Mouse (Mus musculus): Measurements from ENCODE around the gene Aff1.

Gene Aff1

DNA sequence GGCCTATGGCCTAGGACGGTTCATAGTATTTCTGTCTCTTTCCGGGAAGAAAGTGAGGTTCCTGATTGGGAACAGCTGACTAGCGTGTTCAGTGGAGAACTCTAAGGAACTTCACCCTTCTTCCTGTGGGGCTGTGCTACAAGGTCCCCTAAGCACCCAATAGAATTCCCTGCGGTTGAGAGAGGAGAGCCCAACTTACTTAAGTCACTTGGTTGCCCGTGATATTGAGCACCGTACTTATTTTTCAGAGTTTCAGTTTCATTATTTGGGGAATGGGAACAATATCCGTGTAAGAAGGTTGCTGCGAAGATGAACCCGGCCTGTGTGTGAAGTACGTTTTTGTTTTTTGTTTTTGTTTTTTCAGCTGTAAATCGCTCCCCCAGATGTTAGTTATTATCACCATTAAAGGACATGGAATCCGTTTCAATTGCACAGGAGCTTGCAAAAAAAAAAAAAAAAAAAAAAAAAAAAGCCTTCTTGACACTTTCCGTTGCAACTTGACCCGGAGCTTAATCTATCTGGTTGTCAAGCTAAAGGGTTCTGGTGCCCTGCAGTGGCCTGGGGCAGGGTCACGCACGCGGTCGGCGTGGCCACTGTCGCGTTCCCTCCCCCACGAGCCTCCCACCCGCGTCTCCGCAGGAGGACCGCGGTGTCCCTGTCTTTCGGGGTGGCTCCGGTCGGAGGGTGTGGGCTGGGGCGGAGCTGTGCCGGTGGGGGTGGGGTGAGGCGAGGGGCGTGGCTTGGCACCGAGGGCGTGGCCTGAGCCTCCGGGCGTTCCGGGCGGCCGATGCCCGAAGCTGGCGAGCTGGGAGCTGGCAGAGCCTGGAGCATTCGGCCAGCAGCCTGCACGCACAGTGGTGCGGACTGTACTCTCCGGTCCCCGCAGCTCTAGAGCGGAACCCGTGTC, at the start of gene Aff1:
Gene Aff1, plus strand, starts transcription at position 751 of the 907 bp plus-strand sequence.
- DNase-seq (ENCODE audit: low read depth, low spot score): peak; percentile 71

DNA sequence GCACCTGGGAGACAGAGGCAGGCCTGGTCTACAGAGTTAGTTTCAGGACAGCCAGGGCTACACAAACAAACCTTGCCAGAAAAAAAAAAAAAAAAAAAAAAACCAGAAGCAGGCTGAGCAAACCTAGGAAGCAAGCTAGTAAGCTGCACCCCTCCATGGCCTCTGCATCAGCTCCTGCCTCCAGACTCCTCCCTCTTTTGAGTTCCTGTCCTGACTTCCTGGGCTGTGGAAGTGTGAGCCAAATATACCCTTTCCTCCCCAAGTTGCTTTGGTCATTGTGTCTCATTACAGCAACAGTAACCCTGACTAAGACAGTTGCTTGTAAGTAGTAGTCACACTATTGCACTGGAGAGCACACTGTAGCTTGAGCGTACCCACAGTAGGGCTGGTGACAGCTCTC, 48.0 kb upstream of the Aff1 start:
- DNase-seq (ENCODE audit: low read depth, low spot score): no peak

DNA sequence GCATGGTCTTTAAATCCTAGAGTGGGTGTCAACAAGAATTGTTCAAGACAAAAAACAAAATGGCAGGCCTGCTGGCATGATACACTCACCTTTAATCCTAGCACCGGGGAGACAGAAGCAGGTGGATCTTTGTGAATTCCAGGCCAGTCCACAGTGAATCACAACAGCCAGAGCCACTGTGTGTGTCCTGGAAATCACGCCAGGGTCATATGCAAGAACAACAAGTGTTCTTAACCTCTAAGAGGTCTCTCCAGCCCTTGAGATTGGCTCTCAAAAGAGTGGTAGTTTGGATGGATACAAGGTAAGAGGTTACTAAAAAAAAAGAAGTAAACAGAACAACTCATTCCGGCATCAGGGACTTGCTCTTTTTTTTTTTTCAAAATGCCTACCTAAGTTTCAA, 44.9 kb upstream of the Aff1 start:
- no peak for DNase-seq (ENCODE audit: low read depth, low spot score)

DNA sequence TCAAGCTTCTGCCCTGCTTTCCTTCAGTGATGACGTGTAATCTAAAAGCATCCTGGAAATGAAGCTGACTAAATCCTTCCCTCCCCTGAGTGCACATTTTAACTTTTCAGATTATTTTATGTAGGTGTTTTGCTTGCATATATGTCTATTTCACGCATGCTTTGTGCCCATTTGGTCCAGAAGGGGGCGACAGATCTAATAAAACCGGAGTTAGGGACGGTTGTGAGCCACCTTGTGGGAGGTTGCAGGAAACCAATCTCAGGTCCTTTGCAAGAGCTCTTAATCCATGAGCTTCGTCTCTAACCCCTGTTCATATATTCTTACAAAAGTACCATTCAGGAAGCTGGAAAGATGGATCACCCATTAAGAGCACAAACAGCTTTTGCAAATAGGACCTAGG, 37.9 kb upstream of the Aff1 start:
- peak; percentile 49 for DNase-seq (ENCODE audit: low read depth, low spot score)

DNA sequence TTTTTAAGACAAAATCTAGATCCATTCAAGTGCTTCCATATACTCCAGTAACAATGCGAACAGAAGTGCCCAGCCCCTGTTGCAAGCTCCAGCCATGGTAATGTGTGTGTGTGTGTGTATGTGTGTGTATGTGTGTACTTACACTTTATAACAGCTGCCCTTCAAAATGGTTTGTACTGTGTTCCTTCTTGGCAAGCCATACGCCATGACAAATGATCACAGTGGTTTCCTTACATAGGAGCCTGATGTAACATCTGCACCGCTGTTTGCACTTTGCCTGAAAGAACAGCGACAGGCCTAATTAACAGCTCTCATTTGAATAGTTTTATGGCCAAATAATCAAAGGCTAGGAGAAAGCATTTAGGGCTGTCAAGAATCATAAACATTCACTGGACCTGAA, 37.4 kb upstream of the Aff1 start:
- DNase-seq (ENCODE audit: low read depth, low spot score): no peak

DNA sequence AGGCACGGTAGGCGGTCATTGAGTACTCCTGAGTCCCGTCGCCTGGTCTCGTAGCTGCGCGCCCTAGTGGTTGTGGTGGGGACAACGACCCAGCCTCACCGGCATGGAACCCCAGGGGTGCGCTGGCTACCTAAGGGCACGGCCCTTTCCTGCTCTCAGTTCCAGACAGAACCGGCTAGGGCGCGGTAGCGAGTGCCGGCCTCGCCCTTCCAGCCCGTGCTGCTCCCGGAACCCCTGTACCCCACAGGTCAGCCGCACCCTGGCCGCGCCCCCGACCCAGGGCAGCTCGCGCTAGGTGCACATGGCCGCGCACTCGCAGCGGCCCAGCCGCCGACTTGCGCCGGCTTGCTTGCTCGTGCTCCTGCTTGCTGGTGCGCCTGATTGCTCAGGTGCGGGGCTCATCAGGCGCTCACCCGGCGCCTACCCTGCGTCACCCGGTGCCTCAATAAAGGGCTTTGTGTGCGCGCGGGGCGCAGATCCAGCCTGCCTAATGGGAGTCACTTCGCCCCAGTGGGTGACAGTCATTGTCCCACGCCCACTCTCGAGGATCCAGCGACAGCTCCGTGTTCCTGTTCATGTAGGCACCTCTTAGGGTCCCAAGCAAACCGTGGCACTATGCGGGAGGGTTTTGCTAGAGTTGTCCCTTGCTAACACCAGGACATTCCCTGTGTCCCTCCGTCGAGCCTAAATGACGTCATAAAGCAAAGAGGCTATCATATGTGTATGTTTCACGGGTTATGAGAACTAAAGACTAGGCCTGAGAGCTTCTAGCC, 36.6 kb upstream of the Aff1 start, which contains the start of gene 1700016H13Rik:
Gene 1700016H13Rik, minus strand, starts transcription at position 665 of the 773 bp plus-strand sequence.
- peak; percentile 56 for DNase-seq (ENCODE audit: low read depth, low spot score)

DNA sequence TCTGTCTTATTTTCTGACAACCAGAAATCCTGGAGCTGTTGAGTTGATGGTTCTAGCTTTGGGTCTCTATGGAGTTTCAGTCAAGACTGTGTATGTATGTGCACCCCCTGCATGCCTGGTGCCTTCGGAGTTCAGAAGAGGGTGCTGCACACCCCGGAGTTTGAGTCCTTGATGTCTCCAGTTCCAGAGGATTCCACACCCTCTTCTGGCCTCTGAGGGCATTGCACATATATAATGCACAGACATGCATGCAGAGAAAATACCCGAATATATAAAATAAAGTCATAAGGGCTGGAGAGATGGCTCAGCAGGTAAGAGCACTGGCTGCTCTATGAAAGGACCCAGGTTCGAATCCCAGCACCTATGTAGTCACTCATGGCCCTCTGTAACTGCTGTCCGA, 33.3 kb upstream of the Aff1 start:
- no peak for DNase-seq (ENCODE audit: low read depth, low spot score)

DNA sequence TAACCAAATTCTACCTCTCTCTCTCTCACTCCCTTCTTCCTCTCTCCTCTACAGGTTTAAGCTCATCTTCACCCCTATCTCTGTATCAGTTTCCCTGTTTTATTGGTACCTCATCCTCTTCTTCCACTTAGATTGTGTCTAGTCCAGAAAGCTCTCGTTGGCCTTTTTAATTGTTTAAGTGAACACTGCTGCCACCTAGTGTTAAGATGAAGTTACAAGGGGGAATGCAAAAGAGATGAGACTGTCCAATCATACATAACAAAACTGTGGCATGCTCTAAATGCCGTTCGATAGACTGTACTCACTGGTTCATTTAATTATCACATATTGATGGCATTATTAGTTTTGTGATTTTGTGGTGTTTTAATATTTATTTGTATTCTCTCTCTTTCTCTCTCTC, 32.6 kb upstream of the Aff1 start:
- peak; percentile 53 for DNase-seq (ENCODE audit: low read depth, low spot score)

DNA sequence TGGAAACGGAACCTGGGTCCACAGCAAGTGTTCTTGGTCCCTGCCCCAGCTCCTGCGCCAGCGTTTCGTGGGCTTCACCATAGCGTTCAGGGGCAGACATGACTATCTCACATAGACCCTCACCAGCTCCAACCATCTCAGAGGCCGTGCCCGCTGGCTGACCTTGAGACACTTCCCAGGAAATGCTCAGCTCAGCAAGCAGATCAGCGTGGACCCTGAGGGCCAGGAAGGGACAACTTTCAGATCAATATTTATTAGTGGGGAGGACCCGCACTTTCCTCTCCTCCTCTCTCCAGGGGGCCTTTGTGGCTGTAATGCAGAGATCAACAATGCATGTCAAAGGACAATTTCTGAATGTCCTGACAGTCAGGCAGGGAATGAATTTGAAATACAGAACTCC, 27.2 kb upstream of the Aff1 start:
- DNase-seq (ENCODE audit: low read depth, low spot score): no peak

DNA sequence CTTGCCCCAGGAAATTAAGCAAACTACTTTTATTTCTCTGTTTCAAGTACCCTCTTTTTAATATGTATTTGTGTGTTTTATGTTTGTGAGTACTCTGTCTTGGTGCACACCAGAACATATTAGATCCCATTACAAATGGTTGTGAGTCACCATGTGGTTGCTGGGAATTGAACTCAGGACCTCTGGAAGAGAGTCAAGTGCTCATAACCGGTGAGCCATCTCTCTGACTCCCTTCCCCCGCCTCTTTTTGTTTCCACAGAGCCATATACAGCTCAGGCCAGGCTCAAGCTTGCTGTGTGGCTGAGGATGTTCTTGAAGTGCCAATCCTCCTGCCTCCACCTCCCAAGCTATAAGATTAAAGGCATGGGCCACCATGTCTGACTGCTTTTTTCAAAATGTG, 26.3 kb upstream of the Aff1 start:
- no peak for DNase-seq (ENCODE audit: low read depth, low spot score)

DNA sequence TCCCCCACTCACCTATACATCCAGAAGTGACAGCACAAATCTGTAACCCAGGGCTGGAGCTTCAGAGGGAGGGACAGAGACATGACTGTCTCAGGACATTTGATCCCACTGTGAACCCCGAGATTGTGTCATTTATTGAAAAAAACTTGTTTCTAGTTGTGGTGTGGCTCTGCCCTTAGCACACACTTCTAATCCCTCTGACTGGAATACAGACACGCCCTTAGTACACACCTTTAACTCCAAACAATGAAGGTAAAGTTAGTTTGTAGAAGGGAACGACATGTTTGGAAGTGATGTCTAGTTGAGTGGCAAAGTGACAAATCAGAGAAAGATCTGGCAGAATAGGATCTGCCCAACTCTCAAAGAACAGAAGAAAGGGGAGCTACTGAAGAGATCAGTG, 20.3 kb upstream of the Aff1 start:
- DNase-seq (ENCODE audit: low read depth, low spot score): no peak

DNA sequence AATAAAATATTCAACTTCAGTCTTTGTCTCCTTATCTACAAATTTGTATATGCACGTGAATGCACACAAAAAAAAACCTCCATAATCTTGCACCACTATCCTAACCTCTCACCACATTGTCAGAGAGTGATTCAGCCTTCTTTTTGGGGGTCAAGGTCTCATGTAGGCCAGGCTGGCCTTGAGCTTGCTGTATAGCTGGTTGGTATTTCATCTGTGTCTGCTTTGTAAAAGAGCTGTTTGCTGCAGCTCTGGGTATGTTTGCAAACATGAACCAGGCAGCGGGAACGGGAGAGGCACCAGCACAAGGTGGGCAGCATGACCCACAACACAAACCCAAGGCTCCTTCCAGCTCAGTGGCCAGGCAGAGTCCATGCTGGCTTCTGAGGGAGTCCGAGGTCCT, 18.6 kb upstream of the Aff1 start:
- no peak for DNase-seq (ENCODE audit: low read depth, low spot score)

DNA sequence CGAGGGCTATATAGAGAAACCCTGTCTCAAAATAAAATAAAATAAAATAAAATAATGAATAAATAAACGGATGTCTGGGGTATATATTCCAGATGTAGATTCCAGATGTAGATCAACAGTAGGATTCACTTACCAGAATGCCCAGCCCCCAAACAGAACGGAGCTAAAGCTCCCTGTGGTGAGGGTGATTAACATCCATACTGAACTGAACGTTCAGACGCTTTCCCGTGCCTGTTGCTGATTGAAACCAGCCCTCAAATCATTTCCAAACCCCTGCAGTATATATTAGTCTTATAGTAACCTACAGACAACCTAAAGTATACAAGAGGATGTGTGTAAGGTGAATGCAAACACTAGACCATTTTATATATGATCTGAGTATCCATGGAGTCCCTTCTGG, 17.7 kb upstream of the Aff1 start:
- DNase-seq (ENCODE audit: low read depth, low spot score): no peak

DNA sequence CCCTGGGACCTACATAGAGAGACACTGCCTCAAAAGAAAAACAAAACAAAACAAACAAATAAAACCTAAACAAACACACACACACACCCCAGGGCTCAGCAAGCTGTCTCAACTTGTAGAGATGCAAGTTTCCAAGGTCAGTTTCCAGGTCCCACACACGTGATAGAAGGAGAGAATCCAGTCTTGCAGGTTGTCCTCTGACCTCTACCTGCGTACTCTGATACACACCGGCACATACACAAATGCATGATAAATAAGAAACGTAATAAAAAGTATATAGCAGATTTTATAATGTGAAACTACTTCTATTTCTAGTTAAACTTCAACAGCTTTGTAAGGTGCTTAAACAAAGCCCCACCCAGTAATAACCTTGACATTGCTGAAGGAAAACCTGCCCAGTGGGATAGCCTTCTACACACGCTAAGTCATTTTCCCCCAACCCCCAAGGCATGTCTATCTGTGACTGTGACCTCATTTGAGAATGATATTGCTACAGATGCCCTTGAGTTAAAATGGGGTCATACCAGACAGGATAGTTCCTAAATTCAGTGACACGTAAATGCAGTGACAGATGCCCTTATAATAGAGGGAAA, 15.8 kb upstream of the Aff1 start:
- DNase-seq (ENCODE audit: low read depth, low spot score): no peak

DNA sequence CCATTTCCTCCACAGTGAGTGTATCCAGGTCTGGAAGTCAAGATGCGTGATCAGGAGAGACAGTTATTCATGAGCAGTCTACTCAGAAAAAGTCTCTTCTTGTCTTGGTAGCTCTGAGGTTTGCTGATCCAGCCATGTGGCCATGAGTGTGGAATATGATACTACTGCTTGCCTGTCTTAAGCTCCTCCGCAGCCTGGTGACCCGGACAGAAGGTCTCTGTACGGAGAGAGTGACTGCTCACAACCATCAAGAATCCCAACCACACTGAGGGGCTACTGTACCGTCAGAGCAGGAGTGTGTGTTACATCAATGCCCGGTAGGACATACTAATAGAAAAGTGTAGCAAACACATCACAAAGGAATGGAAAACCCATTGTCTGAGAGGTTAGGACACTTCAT, 14.3 kb upstream of the Aff1 start:
- no peak for DNase-seq (ENCODE audit: low read depth, low spot score)

DNA sequence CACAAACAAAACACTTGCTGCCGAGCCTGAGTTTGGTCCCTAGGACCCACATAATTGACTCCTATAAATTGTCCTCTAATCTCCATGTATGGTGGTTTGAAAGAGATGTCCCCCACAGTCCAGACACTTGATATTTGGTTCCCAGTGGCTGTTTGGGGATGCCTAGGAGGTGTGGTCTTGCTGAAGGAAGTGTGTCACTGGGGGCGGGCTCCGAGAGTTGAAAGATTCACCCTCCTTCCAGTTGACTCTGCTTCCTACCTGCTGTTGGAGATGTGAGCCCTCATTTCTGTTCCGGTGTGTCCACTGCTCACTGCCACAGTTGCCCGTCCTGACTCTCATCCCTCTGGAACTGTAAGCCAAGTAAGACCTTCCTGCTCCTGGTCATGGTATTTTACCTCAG, 13.2 kb upstream of the Aff1 start:
- no peak for DNase-seq (ENCODE audit: low read depth, low spot score)

DNA sequence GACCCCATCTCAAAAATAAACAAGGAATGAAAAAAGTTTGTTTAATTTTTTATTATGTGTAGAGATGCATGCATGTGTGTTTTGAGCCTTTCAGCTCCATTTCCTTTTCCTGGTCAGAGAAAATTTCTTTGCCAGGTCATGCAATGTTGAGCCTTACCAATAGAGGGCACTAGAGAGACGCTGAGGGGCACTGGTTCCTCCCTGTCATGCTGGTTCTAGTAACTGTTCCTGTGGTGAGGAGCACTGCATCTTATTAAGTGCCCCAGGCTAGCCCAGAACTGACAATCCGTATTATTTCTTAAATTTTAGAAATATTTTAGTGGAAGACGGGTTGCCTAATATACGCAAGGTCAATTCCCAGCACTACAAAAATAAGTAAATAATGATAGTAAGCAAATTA, 11.8 kb upstream of the Aff1 start:
- DNase-seq (ENCODE audit: low read depth, low spot score): peak; percentile 58

DNA sequence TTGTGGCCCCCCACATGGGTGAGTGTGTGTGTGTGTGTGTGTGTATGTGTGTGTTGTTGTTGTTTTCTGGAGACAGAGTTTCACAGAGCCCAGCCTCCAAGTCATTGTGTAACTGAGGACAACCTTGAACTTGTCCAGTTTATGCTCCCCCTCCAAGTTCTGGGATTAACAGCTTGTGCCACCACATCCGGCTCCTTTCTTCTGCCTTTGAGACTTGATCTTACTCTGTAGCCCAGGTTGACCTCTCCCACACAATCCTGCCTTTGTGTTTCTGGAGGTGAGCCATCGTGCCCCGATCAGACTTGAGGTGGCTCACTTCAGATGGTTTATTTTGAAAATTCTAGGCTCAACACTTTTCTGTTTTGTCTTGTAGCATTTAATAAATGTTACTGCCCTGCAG, 10.3 kb upstream of the Aff1 start:
- no peak for DNase-seq (ENCODE audit: low read depth, low spot score)

DNA sequence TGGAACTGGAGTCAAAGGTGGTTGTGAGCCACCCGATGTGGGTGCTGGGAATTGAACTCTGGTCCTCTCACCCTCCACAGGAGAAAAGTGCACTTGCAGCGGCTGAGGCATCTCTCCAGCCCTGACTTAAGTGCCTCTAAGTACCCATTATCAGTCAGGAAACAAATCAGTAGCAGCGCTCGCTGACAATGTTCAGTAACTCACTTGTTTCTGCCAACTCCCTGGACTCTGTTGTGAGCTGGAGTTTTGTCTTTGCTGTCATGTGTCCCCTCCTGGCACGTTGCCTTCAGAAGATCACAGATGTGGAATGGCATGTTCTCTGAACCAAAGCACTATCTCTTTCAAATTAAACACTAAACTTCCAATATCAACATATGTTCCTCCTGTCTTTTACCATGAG, 2.5 kb upstream of the Aff1 start:
- DNase-seq (ENCODE audit: low read depth, low spot score): no peak

DNA sequence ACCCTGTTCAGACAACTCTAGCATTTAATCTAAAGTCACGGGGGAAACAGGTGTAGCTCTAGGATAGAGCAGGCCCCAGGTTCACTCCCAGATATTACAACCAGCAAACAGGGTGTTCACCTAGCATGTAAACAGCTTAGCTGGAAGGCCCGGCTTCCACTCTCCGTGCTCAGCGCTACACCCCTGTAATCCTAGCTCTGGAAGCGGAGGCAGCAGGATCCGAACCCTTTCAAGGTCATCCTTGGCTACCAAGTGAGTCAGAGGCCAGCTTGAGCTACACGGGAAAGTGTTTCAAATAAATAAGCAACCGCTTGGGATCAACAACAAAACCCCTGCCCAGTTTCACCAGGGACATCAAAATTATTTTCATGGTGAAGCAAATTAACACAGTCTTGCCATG, 2.0 kb upstream of the Aff1 start:
- no peak for DNase-seq (ENCODE audit: low read depth, low spot score)

DNA sequence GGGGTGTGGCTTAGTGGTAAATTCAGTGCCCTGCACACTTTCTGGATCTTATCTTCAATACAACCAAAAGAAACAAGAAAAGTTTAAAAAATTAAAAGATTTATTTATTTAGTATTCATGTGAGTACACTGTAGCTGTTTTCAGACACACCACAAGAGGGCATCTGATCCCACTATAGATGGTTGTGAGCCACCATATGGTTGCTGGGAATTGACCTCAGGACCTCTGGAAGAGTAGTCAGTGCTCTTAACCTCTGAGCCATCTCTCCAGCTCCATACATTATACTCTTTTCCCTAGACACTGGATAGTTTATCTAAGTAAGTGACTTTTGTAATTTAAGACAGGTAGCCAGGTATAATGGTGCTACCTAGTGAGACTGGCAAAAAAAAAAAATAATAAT, 1.0 kb upstream of the Aff1 start:
- no peak for DNase-seq (ENCODE audit: low read depth, low spot score)

DNA sequence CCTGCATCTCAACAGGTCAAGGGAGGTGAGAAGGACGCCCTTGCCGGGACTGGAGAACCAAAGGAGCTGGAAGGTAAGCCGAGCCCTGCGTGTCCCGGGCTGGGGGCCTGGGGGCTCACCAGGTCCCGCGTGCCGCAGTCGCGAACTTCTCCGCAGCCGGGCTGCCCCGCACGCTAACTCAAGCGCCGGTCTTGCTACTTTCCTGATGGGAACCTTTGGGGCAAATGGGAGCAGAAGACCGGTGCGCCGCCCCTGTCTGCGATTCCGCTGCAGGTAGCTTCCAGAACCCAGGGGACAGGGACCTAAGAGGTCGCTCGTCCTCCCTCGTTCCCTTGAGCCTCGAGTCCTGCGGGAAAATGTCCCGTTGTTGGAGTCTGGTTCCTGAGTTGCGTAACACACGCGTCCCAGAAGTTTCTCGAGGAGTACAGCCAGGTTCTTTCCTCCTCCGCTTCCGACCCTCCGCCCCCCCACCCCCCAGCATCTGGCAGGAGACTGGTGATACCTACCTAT, 412 bp downstream of the Aff1 start:
- peak; percentile 8 for DNase-seq (ENCODE audit: low read depth, low spot score)
